Mouse (Mus musculus): ENCODE results near the gene Tmf1. TPM values are rescaled to one million over a fixed set of nuclear protein-coding genes. Genes with fewer than 3 reads are reported as not detected.
A peak's percentile ranks its signal among the peaks of the same experiment; 100 is the strongest.

Tmf1 gene
- polyA plus RNA-seq, 1 experiment from 2014 or later: 34.7 TPM

DNA sequence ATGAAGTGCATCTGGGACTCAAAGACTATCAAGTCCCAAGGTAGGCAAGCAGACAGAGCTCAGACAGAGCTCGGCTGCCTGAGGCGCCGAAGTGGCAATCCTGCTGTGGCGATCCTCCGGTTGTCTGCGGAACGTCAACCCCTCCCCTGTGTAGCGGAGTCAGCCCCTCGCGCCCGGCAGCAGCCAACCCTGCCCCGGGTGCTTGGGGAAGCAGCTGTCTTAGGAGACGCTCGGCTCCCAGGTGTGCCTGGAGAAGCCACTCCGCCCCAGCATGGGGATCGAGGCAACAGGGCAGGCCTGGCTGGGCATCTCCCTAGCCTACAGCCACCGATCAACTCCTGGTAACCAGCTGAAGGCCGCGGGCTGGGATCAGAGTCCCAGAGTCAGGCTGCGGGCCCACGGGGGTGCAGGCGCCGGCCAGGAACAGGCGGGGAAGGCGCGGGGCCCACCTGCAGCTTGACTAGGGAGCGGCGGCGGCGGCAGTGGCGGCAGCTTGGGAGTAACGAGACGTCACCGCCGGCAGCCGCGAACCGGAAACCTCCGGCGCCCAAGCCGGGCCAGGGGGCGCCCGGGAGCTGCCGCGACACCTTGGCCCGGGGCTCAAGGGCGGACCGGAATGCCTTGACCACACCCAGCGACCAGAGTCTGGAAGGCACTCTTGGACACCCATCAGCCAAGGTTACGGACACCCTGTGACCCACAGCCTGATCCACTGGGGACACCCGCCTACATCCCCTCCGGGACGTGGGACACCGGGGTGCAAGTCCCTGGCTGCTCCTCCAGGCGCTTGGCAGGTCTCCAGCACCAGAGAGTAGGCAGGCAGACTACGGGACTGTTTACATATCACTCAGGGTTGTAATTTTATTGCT, 30.3 kb downstream of the Tmf1 start, which contains the start of gene Eogt:
Eogt (minus strand) TSS at position 800 of the 869 bp plus-strand sequence.
- ATAC-seq: peak; percentile 79
- peak within 1 kb of the TSS; percentile 79 for H3K4me2 ChIP-seq (ENCODE audit: low read length)
- no peaks in the 10 kb centered on the region for H3K9me3 ChIP-seq (ENCODE audit: control insufficient read depth, low read length)
- H3K27ac ChIP-seq (ENCODE audit: low read depth, low read length): peak within 1 kb of the TSS; percentile 74
- peak within 1 kb of the TSS; percentile 86 for H3K9ac ChIP-seq (ENCODE audit: low read depth, low read length)
- no peaks in the 10 kb centered on the region for H3K27me3 ChIP-seq (replicated peaks; ENCODE audit: control insufficient read depth, insufficient read depth, low read length)
- H3K4me3 ChIP-seq (ENCODE audit: low read length): peak within 1 kb of the TSS; percentile 55
- no peaks in the 10 kb centered on the region for H3K36me3 ChIP-seq (ENCODE audit: control insufficient read depth, insufficient read depth, low read length)
- peaks cover 12% of the 10 kb centered on the region for H3K4me1 ChIP-seq (ENCODE audit: control insufficient read depth, insufficient read depth, low read depth, low read length)
- under 1% methylated on average over 53 of the region's 56 CpGs for WGBS

DNA sequence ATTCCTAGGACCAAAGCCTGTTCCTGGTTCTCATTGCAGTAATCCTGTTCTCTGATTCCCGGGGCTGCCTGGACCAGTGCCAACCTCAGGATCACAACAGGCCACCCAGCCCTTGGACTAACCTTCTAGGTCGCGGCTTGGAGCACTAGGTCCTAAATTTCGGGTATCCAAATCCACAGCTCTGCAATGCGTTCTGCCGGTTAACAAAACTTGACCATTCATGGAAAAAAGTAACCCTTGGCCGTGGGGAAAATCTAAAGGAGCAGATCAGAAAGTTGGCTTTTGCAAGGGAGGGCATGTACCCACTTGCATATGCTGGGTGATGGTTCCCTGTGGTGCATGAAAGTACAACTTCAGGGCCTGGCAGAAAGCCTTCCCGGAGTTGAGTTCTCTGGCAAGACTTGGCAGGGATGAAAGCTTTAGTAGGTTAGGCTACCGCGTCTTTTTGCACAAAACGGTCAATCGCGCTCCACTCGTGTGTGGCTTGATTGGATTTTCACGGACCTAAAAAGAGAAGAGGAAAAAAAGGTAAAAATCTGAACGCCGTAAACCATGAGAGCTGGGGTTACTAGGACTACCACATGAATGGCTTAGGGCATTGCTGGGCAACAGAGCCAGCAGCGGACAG, 31.1 kb downstream of the Tmf1 start:
- H3K27ac ChIP-seq (ENCODE audit: low read depth, low read length): peak overlapping the region; percentile 74
- H3K4me2 ChIP-seq (ENCODE audit: low read length): peak overlapping the region; percentile 79
- peaks cover 12% of the 10 kb centered on the region for H3K4me1 ChIP-seq (ENCODE audit: control insufficient read depth, insufficient read depth, low read depth, low read length)
- no peaks in the 10 kb centered on the region for H3K9me3 ChIP-seq (ENCODE audit: control insufficient read depth, low read length)
- H3K27me3 ChIP-seq (replicated peaks; ENCODE audit: control insufficient read depth, insufficient read depth, low read length): no peaks in the 10 kb centered on the region
- H3K36me3 ChIP-seq (ENCODE audit: control insufficient read depth, insufficient read depth, low read length): no peaks in the 10 kb centered on the region
- peak overlapping the region; percentile 55 for H3K4me3 ChIP-seq (ENCODE audit: low read length)
- H3K9ac ChIP-seq (ENCODE audit: low read depth, low read length): peak overlapping the region; percentile 86
- ATAC-seq: peak; percentile 76
- 17% methylated on average over 18 of the region's 18 CpGs for WGBS

DNA sequence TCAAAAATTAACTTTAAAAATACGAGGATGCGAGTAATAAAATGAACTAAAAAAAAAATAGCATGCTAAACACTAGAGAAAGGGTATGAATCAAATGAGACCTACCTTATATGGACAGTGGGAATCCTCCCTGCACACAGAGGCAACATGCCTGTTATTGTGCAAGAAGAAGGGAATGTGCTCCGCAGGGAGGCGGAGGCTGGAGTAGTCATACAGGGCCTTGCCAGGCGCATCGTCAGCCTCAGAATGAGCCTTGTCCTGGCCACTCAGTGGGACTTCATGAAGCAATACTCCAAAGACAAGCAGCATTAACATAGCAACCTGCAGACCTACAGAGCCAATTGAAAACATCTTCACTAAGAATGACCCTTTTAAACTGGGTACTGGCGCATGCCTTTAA, 33.8 kb downstream of the Tmf1 start:
- H3K36me3 ChIP-seq (ENCODE audit: control insufficient read depth, insufficient read depth, low read length): no peaks in the 10 kb centered on the region
- no peak overlapping the region for H3K27ac ChIP-seq (ENCODE audit: low read depth, low read length)
- no peak overlapping the region for H3K4me2 ChIP-seq (ENCODE audit: low read length)
- ATAC-seq: no peak
- H3K9me3 ChIP-seq (ENCODE audit: control insufficient read depth, low read length): no peaks in the 10 kb centered on the region
- H3K9ac ChIP-seq (ENCODE audit: low read depth, low read length): no peak overlapping the region
- H3K4me1 ChIP-seq (ENCODE audit: control insufficient read depth, insufficient read depth, low read depth, low read length): peaks cover 12% of the 10 kb centered on the region
- 91% methylated on average over 7 of the region's 7 CpGs for WGBS
- no peaks in the 10 kb centered on the region for H3K27me3 ChIP-seq (replicated peaks; ENCODE audit: control insufficient read depth, insufficient read depth, low read length)
- no peak overlapping the region for H3K4me3 ChIP-seq (ENCODE audit: low read length)

DNA sequence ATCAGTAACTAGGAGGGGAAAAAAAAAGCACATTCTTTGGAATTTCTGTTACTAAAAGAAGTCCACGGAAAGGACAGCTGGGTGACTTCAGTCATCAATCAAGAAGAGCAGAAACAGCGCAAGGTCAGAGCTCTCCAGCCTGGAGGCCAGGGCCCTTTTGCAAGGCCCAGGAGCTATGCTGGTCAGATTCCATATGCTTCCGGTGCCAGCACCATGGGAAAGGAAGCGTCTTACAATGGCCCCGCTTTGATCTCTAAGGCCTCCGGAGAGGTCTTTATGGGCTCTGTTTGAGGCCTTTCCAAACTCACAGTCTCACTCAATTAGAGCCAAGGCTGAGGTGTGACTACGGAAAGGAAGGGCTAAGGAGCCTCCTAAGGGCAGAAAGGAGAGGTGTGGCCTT, 34.6 kb downstream of the Tmf1 start:
- Histone ChIP-seq H3K4me3 (ENCODE audit: low read length) (no peak overlapping the region), H3K27me3 (replicated peaks; ENCODE audit: control insufficient read depth, insufficient read depth, low read length) (no peaks in the 10 kb centered on the region), H3K27ac (ENCODE audit: low read depth, low read length) (no peak overlapping the region), H3K4me2 (ENCODE audit: low read length) (no peak overlapping the region), H3K9ac (ENCODE audit: low read depth, low read length) (no peak overlapping the region), H3K4me1 (ENCODE audit: control insufficient read depth, insufficient read depth, low read depth, low read length) (peaks cover 12% of the 10 kb centered on the region), H3K9me3 (ENCODE audit: control insufficient read depth, low read length) (no peaks in the 10 kb centered on the region), H3K36me3 (ENCODE audit: control insufficient read depth, insufficient read depth, low read length) (no peaks in the 10 kb centered on the region; the same call in 1 of the 2 replicates)
- WGBS: 33% methylated on average over 7 of the region's 7 CpGs
- no peak for ATAC-seq

DNA sequence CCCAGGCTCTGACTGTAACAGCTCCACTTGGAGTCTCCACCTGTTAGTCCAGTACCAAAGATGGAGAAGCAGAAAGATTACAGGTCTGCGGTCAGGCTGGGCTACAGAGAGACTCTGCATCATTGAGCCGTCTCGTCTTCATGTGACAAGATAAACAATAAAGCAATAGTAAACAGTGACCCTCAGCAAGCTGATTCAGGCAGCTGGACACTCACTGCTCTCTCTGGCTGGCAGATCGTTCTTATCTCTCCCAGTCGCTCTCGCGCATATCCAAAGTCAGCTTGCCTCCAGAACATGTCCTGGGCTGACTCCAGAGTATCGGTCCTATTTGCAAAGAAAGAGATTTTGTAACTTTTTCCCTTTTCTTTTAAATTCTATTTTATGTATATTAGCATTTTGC, 36.3 kb downstream of the Tmf1 start:
- ATAC-seq: no peak
- Histone ChIP-seq H3K4me1 (ENCODE audit: control insufficient read depth, insufficient read depth, low read depth, low read length) (peaks cover 4% of the 10 kb centered on the region), H3K27ac (ENCODE audit: low read depth, low read length) (no peak overlapping the region), H3K27me3 (replicated peaks; ENCODE audit: control insufficient read depth, insufficient read depth, low read length) (no peaks in the 10 kb centered on the region), H3K9ac (ENCODE audit: low read depth, low read length) (no peak overlapping the region), H3K36me3 (ENCODE audit: control insufficient read depth, insufficient read depth, low read length) (no peaks in the 10 kb centered on the region; the same call in none of the 2 replicates), H3K4me2 (ENCODE audit: low read length) (no peak overlapping the region), H3K9me3 (ENCODE audit: control insufficient read depth, low read length) (no peaks in the 10 kb centered on the region), H3K4me3 (ENCODE audit: low read length) (no peak overlapping the region)
- WGBS: 84% methylated on average over 8 of the region's 8 CpGs

DNA sequence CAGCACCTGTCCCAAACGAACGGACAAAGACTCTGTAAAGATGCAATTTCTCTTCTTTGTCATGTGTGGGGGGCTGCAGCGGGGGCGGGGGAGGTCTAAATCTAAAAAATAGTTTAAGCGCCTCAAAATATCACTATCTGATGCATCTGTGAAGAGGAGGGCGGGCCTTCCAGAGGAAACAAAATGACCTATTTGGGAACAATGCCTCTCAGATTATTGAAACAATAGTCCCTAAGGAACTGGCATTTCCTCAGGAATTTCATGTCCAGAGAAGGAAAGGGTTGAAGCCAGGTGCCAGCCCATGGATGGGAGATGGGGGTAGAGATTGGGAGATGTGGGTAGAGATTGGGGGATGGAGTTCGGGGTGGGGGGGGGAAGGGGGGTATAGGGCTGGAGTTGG, 37.1 kb downstream of the Tmf1 start:
- Histone ChIP-seq H3K9ac (ENCODE audit: low read depth, low read length) (no peak overlapping the region), H3K27ac (ENCODE audit: low read depth, low read length) (no peak overlapping the region), H3K4me3 (ENCODE audit: low read length) (no peak overlapping the region), H3K4me2 (ENCODE audit: low read length) (no peak overlapping the region), H3K36me3 (ENCODE audit: control insufficient read depth, insufficient read depth, low read length) (no peaks in the 10 kb centered on the region; the same call in none of the 2 replicates), H3K9me3 (ENCODE audit: control insufficient read depth, low read length) (no peaks in the 10 kb centered on the region), H3K27me3 (replicated peaks; ENCODE audit: control insufficient read depth, insufficient read depth, low read length) (no peaks in the 10 kb centered on the region), H3K4me1 (ENCODE audit: control insufficient read depth, insufficient read depth, low read depth, low read length) (no peaks in the 10 kb centered on the region)
- WGBS: 72% methylated on average over 7 of the region's 7 CpGs
- ATAC-seq: no peak

DNA sequence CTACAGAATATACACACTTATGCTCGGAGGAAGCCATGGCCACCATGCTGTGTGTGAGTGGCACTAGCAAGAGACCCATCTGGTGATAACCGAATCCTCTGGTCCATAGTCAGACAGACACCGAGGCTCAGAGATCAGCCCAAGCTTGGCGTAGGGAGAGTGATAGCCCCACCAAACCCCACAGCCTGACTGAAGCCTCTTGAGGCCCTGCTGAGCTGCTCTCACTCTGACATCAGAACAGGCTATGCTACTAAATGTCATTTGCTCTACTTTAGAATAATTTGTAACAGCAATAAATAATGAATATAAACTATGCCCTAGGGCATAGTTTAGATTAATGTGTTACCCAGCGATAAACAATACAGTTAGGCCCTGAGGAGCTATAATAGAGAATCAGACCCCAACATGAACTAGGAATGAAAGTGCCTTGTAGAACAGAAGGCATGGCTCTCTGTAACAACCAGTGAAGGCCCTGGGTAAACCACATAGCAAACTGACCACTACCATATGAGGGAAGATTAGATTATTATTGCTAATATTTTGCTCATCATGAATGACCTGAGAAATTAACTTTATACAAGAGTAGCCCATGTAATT, 46.1 kb downstream of the Tmf1 start:
- Histone ChIP-seq H3K27ac (ENCODE audit: low read depth, low read length) (no peak overlapping the region), H3K4me3 (ENCODE audit: low read length) (no peak overlapping the region), H3K4me2 (ENCODE audit: low read length) (no peak overlapping the region), H3K36me3 (ENCODE audit: control insufficient read depth, insufficient read depth, low read length) (peaks cover 9% of the 10 kb centered on the region), H3K9ac (ENCODE audit: low read depth, low read length) (no peak overlapping the region), H3K9me3 (ENCODE audit: control insufficient read depth, low read length) (no peaks in the 10 kb centered on the region), H3K27me3 (replicated peaks; ENCODE audit: control insufficient read depth, insufficient read depth, low read length) (no peaks in the 10 kb centered on the region), H3K4me1 (ENCODE audit: control insufficient read depth, insufficient read depth, low read depth, low read length) (no peaks in the 10 kb centered on the region)
- 62% methylated on average over 5 of the region's 5 CpGs for WGBS
- ATAC-seq: no peak

DNA sequence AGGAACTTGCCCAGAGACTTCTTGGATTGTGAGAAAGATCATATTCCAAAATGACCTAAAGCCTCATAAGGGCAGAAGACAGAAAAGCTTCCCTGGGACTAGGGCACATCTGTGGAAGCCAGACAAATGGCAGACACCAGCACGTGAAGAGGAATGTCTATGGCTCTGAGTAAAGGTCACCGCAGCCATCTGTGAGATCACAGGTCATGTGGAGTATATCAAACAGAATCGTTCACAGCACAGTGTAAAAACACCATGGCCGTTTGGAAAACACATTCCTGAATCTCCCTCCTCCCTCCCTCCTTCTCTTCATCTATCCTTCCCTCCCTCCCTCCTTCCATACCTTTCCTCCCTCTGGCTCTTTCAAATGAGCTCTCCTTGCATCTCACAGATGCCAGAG, 47.1 kb downstream of the Tmf1 start:
- H3K4me3 ChIP-seq (ENCODE audit: low read length): no peak overlapping the region
- H3K9ac ChIP-seq (ENCODE audit: low read depth, low read length): no peak overlapping the region
- no peaks in the 10 kb centered on the region for H3K4me1 ChIP-seq (ENCODE audit: control insufficient read depth, insufficient read depth, low read depth, low read length)
- no peak overlapping the region for H3K27ac ChIP-seq (ENCODE audit: low read depth, low read length)
- H3K27me3 ChIP-seq (replicated peaks; ENCODE audit: control insufficient read depth, insufficient read depth, low read length): no peaks in the 10 kb centered on the region
- H3K4me2 ChIP-seq (ENCODE audit: low read length): no peak overlapping the region
- ATAC-seq: no peak
- 72% methylated on average over 4 of the region's 4 CpGs for WGBS
- H3K9me3 ChIP-seq (ENCODE audit: control insufficient read depth, low read length): no peaks in the 10 kb centered on the region
- peaks cover 9% of the 10 kb centered on the region for H3K36me3 ChIP-seq (ENCODE audit: control insufficient read depth, insufficient read depth, low read length)

DNA sequence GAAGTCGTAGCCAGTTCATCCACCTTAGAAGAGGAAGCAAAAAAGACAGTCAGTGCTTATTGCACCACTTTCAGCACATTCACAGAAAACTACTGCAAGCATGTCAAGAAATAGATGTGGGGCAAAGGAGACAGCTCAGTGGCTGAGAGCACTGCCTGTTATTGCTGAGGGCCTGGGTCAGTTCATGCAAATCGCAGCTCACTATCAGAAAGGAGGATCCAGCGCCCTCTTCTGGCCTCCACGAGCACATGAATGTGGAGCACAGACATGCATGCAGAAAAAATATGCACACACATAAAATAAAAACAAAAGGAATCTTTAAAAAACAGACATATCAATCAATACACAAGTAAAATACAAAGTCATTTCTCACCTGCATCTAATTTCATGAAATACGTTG, 47.9 kb downstream of the Tmf1 start:
- H3K4me3 ChIP-seq (ENCODE audit: low read length): no peak overlapping the region
- no peaks in the 10 kb centered on the region for H3K9me3 ChIP-seq (ENCODE audit: control insufficient read depth, low read length)
- no peak overlapping the region for H3K4me2 ChIP-seq (ENCODE audit: low read length)
- ATAC-seq: no peak
- H3K27me3 ChIP-seq (replicated peaks; ENCODE audit: control insufficient read depth, insufficient read depth, low read length): no peaks in the 10 kb centered on the region
- no peaks in the 10 kb centered on the region for H3K4me1 ChIP-seq (ENCODE audit: control insufficient read depth, insufficient read depth, low read depth, low read length)
- WGBS: 62% methylated on average over 5 of the region's 5 CpGs
- H3K36me3 ChIP-seq (ENCODE audit: control insufficient read depth, insufficient read depth, low read length): peaks cover 9% of the 10 kb centered on the region
- H3K27ac ChIP-seq (ENCODE audit: low read depth, low read length): no peak overlapping the region
- H3K9ac ChIP-seq (ENCODE audit: low read depth, low read length): no peak overlapping the region

Measured in hindbrain, embryonic 16.5 days (tissue).